Mouse (Mus musculus): Measurements from ENCODE around the gene March4.
A peak's percentile ranks its signal among the peaks of the same experiment; 100 is the strongest.

Gene March4

GRCm38 (mm10) chr1:72439146-72439545 lies 97.6 kb downstream of the March4 start:
- DNase-seq, result no peak

GRCm38 (mm10) chr1:72436967-72437366 lies 99.8 kb downstream of the March4 start:
- no peak for DNase-seq

GRCm38 (mm10) chr1:72434510-72434909 lies 102.2 kb downstream of the March4 start:
- no peak for DNase-seq

- no peak for DNase-seq
Observed at GRCm38 (mm10) chr1:72432579-72432978, 104.2 kb downstream of the March4 start.

GRCm38 (mm10) chr1:72429107-72429807 lies 107.5 kb downstream of the March4 start:
- no peak for DNase-seq

GRCm38 (mm10) chr1:72428526-72428925 lies 108.2 kb downstream of the March4 start:
- DNase-seq, result no peak

GRCm38 (mm10) chr1:72426456-72426855 lies 110.3 kb downstream of the March4 start:
- DNase-seq, result no peak

- no peak for DNase-seq
Observed at GRCm38 (mm10) chr1:72422121-72422520, 114.6 kb downstream of the March4 start.

- no peak for DNase-seq
Observed at GRCm38 (mm10) chr1:72420220-72420619, 116.5 kb downstream of the March4 start.

- DNase-seq, result no peak
Observed at GRCm38 (mm10) chr1:72418744-72419655, 117.7 kb downstream of the March4 start.

- no peak for DNase-seq
Observed at GRCm38 (mm10) chr1:72414561-72415253, 122.0 kb downstream of the March4 start.

GRCm38 (mm10) chr1:72414133-72414532 lies 122.6 kb downstream of the March4 start:
- DNase-seq, result no peak

GRCm38 (mm10) chr1:72413205-72413604 lies 123.5 kb downstream of the March4 start:
- DNase-seq, result no peak

- DNase-seq, result no peak
Observed at GRCm38 (mm10) chr1:72411108-72411507, 125.6 kb downstream of the March4 start.

GRCm38 (mm10) chr1:72409936-72410335 lies 126.8 kb downstream of the March4 start:
- DNase-seq, result no peak

GRCm38 (mm10) chr1:72406505-72407079 lies 130.1 kb downstream of the March4 start:
- DNase-seq, result no peak

GRCm38 (mm10) chr1:72401331-72402069 lies 135.2 kb downstream of the March4 start:
- peak; percentile 2 for DNase-seq

- DNase-seq, result no peak
Observed at GRCm38 (mm10) chr1:72400616-72401015, 136.1 kb downstream of the March4 start.

- DNase-seq, result no peak
Observed at GRCm38 (mm10) chr1:72399720-72400401, 136.9 kb downstream of the March4 start.

GRCm38 (mm10) chr1:72390420-72390819 lies 146.3 kb downstream of the March4 start:
- DNase-seq, result no peak

GRCm38 (mm10) chr1:72383651-72384050 lies 153.1 kb downstream of the March4 start:
- DNase-seq, result no peak

GRCm38 (mm10) chr1:72383056-72383455 lies 153.7 kb downstream of the March4 start:
- no peak for DNase-seq

Measured in kidney, postnatal 14 days (tissue).